Mouse (Mus musculus): ENCODE measurements at regions not wholly inside any gene's neighbourhood (a gene's known extent, or its start where the extent isn't known, plus 50 kb on each side); places are given as distances from the start of the nearest gene placed in this dataset.

DNA sequence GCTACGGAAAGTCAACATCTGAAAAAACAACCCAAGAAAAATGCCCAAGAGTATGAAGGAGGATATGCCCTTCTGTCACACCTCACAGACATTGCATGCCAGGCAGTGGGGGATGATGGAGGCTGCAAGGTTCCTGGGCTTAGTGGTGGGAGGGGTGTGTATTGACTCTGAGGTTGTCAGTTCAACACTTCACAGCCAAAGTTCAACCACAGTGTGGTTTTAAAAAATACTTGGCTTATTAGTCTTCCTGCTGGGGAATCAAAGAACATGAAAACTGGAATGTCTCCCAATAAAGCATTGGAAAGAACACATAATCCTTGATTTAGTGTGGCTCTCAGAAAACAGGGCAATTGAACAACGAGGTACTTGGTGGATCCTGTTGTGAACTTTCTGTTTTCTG, 267.0 kb upstream of the Elac2 start:
- TF ChIP-seq CTCF (IDR thresholded peaks at IDR 0.05; ENCODE audit: control insufficient read depth, insufficient read depth, insufficient read length) = no peak
- TF ChIP-seq MAX (IDR thresholded peaks at IDR 0.05) = no peak
- no peak for TF ChIP-seq FOSL1 (IDR thresholded peaks at IDR 0.05; ENCODE audit: insufficient read depth, low read length, poor library complexity, severe bottlenecking)
- no peak for TF ChIP-seq MYOD1 (IDR thresholded peaks at IDR 0.05; ENCODE audit: control insufficient read depth, insufficient read length, low read depth)
- no peak for TF ChIP-seq USF1 (IDR thresholded peaks at IDR 0.05; ENCODE audit: low read depth)
- no peak for TF ChIP-seq MYOG (IDR thresholded peaks at IDR 0.05; ENCODE audit: control insufficient read depth, extremely low read depth, insufficient read length)

Measured in C2C12 (cell line).